15 mouse cellular contexts compared by ENCODE assay signal in the genomic region with DNA sequence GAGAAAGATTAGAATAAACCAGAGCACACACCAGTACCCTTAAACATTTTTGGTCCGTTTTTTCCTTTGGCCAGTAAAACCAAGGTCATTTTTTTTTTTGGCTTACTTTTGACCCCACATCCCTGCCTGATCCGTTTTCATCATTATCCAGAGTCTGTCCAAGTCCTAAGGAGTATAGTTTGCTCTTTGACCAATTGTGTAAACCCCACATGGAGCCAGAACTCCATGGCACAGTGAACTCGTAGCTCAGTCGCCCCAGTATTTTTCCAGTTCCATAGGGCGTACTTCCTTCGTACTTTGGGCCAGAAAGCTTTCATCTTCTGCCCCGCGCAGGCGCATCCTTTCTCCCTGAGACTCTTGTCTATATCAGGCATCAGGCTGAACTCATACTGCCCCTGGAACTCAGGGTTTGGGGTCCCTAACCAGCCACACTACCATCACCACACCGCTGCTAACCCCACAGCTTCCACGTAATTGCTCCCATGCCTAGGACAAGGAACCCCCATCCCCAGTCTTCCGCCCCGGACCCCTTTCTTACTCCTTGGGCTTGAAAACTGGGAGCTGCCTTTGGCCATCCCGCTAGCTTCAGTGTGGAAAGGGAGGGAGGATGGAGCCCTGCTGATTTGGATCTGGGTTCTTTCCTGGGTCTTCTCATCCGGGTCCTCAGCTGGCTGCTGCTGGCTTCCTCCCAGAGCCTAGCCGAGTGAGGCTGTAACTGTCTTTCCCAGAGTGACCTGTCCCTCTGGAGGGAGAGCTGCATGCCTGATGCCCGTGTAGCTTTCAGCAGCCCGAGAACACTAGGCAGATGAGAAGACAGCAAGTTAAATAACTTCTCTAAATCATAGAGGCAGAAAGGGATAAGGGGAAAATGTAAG. TPM values are rescaled to one million over a fixed set of nuclear protein-coding genes. Genes with fewer than 3 reads are reported as not detected.
DNase-seq lines count a peak whose midpoint lies in the region; ATAC-seq and TF ChIP-seq lines count a peak whose summit lies in the region.
"Had no signal": no experiment of that assay in that cellular context is flagged by ENCODE, and none has a peak within 500 bp of the region (broad histone marks: within the 10 kb centered on the region; RNA-seq: fewer than 3 reads in every experiment).

No protein-coding gene starts in this region.

- no peak for DNase-seq in forebrain, embryonic 11.5 days (ENCODE audit: low spot score)
- peak; percentile 56 for DNase-seq in R1 (ENCODE audit: low read depth, low spot score)
- DNase-seq in lung, postnatal 0 days (ENCODE audit: low spot score), result no peak
- no peak for DNase-seq in layer of hippocampus, adult 8-10 months (ENCODE audit: low spot score in 2 of 2)
- DNase-seq: adrenal gland, postnatal 25 days; cerebellum, adult 8-10 months; kidney, adult 8-10 months; lung, postnatal 4 days; right cerebral cortex, postnatal 4 days; thymus, adult 18-20 months had no signal

- H3K27ac ChIP-seq in forebrain, embryonic 11.5 days (ENCODE audit: low read depth, low read length), result no peak overlapping the region
- no peak overlapping the region for H3K27ac ChIP-seq in forebrain, embryonic 15.5 days (replicated peaks)
- no peak overlapping the region for H3K27ac ChIP-seq in hindbrain, embryonic 12.5 days
- no peak overlapping the region for H3K27ac ChIP-seq in midbrain, embryonic 15.5 days
- H3K27ac ChIP-seq in lung, postnatal 0 days (ENCODE audit: low read length), result no peak overlapping the region

- H3K9ac ChIP-seq in forebrain, embryonic 11.5 days (ENCODE audit: low read length), result 0 out of 2 replicates have a peak overlapping the region, but pooled peaks have one; percentile 28
- no peak overlapping the region for H3K9ac ChIP-seq in forebrain, embryonic 15.5 days (replicated peaks)
- H3K9ac ChIP-seq in hindbrain, embryonic 12.5 days, result peak overlapping the region; percentile 28; the same call in 1 of the 2 replicates
- H3K9ac ChIP-seq in midbrain, embryonic 15.5 days, result no peak overlapping the region
- no peak overlapping the region for H3K9ac ChIP-seq in lung, postnatal 0 days (replicated peaks; ENCODE audit: low read depth)

- H3K4me1 ChIP-seq in forebrain, embryonic 11.5 days (replicated peaks; ENCODE audit: control insufficient read depth, insufficient read depth, low read length), result peaks cover 6% of the 10 kb centered on the region; the same call in 1 of the 2 replicates
- peaks cover 5% of the 10 kb centered on the region; the same call in 1 of the 2 replicates for H3K4me1 ChIP-seq in forebrain, embryonic 15.5 days
- 0 out of 2 replicates have a peak, but pooled peaks cover 7% of the 10 kb centered on the region for H3K4me1 ChIP-seq in hindbrain, embryonic 12.5 days
- peaks cover 6% of the 10 kb centered on the region for H3K4me1 ChIP-seq in midbrain, embryonic 15.5 days
- no peaks in the 10 kb centered on the region for H3K4me1 ChIP-seq in lung, postnatal 0 days (ENCODE audit: insufficient read depth, low read depth, low read length)

- peaks cover 7% of the 10 kb centered on the region; the same call in 1 of the 2 replicates for H3K27me3 ChIP-seq in forebrain, embryonic 11.5 days (ENCODE audit: control insufficient read depth, insufficient read depth, low read length)
- H3K27me3 ChIP-seq in forebrain, embryonic 15.5 days, result no peaks in the 10 kb centered on the region
- H3K27me3 ChIP-seq in hindbrain, embryonic 12.5 days, result peaks cover 35% of the 10 kb centered on the region
- peaks cover 10% of the 10 kb centered on the region; the same call in 1 of the 2 replicates for H3K27me3 ChIP-seq in midbrain, embryonic 15.5 days (replicated peaks)
- no peaks in the 10 kb centered on the region for H3K27me3 ChIP-seq in lung, postnatal 0 days (replicated peaks; ENCODE audit: insufficient read depth, low read length)

- TF ChIP-seq EP300 in lung, postnatal 0 days (IDR thresholded peaks at IDR 0.05), result no peak

- H3K4me2 ChIP-seq in forebrain, embryonic 11.5 days (ENCODE audit: low read depth, low read length, severe bottlenecking), result peak overlapping the region; percentile 35; the same call in 1 of the 2 replicates
- no peak overlapping the region for H3K4me2 ChIP-seq in forebrain, embryonic 15.5 days (replicated peaks)
- H3K4me2 ChIP-seq in hindbrain, embryonic 12.5 days (replicated peaks), result peak overlapping the region; percentile 41
- peak overlapping the region; percentile 29 for H3K4me2 ChIP-seq in midbrain, embryonic 15.5 days
- no peak overlapping the region for H3K4me2 ChIP-seq in lung, postnatal 0 days (replicated peaks; ENCODE audit: low read depth, low read length)
- H3K4me2 ChIP-seq: liver, embryonic 11.5 days had no signal

- no peaks in the 10 kb centered on the region for H3K9me3 ChIP-seq in forebrain, embryonic 11.5 days (ENCODE audit: control insufficient read depth, low read length)
- H3K9me3 ChIP-seq in forebrain, embryonic 15.5 days, result no peaks in the 10 kb centered on the region
- no peaks in the 10 kb centered on the region for H3K9me3 ChIP-seq in hindbrain, embryonic 12.5 days (replicated peaks)
- no peaks in the 10 kb centered on the region for H3K9me3 ChIP-seq in midbrain, embryonic 15.5 days
- no peaks in the 10 kb centered on the region for H3K9me3 ChIP-seq in lung, postnatal 0 days (ENCODE audit: low read length)

- H3K36me3 ChIP-seq in forebrain, embryonic 11.5 days (ENCODE audit: control insufficient read depth, insufficient read depth, low read length), result no peaks in the 10 kb centered on the region
- peaks cover 1% of the 10 kb centered on the region; the same call in 1 of the 2 replicates for H3K36me3 ChIP-seq in forebrain, embryonic 15.5 days
- peaks cover 16% of the 10 kb centered on the region; the same call in 1 of the 2 replicates for H3K36me3 ChIP-seq in hindbrain, embryonic 12.5 days
- H3K36me3 ChIP-seq in midbrain, embryonic 15.5 days (replicated peaks), result no peaks in the 10 kb centered on the region
- H3K36me3 ChIP-seq in lung, postnatal 0 days (ENCODE audit: insufficient read depth, low read length), result no peaks in the 10 kb centered on the region; the same call in 1 of the 2 replicates

- ATAC-seq in forebrain, embryonic 11.5 days (replicated peaks; ENCODE audit: low FRiP score), result no peak
- no peak for ATAC-seq in forebrain, embryonic 15.5 days (replicated peaks)
- no peak for ATAC-seq in hindbrain, embryonic 12.5 days (ENCODE audit: low FRiP score)
- no peak for ATAC-seq in midbrain, embryonic 15.5 days (replicated peaks)
- ATAC-seq in lung, postnatal 0 days, result no peak
- ATAC-seq in megakaryocyte, adult 5-6 weeks (ENCODE audit: poor library complexity, severe bottlenecking), result no peak

- TF ChIP-seq CTCF in lung, postnatal 0 days (IDR thresholded peaks at IDR 0.05), result no peak

- no peak overlapping the region for H3K4me3 ChIP-seq in forebrain, embryonic 11.5 days (ENCODE audit: low read depth, low read length)
- no peak overlapping the region for H3K4me3 ChIP-seq in forebrain, embryonic 15.5 days
- 0 out of 2 replicates have a peak overlapping the region, but pooled peaks have one; percentile 12 for H3K4me3 ChIP-seq in hindbrain, embryonic 12.5 days
- no peak overlapping the region for H3K4me3 ChIP-seq in midbrain, embryonic 15.5 days
- no peak overlapping the region for H3K4me3 ChIP-seq in lung, postnatal 0 days (ENCODE audit: low read depth, low read length)

- WGBS in forebrain, embryonic 11.5 days, result 25% methylated on average over 18 of the region's 18 CpGs
- 24% methylated on average over 18 of the region's 18 CpGs for WGBS in forebrain, embryonic 15.5 days
- 27% methylated on average over 18 of the region's 18 CpGs for WGBS in hindbrain, embryonic 12.5 days
- 24% methylated on average over 18 of the region's 18 CpGs for WGBS in midbrain, embryonic 15.5 days
- 56% methylated on average over 18 of the region's 18 CpGs for whole genome bisulfite sequencing in lung, postnatal 0 days

RNA-seq across cellular contexts. Expression of a gene that starts 58.0 kb away (rescaled TPM):
- 22.7 and 26.4 TPM in 2 replicates for polyA plus RNA-seq in forebrain, embryonic 11.5 days (2014; fragmentation: Nextera tagmentation; extraction: Ambion mirVana)
- 17.7 and 18.3 TPM in 2 replicates for polyA plus RNA-seq in forebrain, embryonic 15.5 days (2015; fragmentation: Nextera tagmentation; extraction: Ambion mirVana)
- polyA plus RNA-seq in hindbrain, embryonic 12.5 days (2016; fragmentation: Nextera tagmentation; extraction: Ambion mirVana), result 29.2 and 30.0 TPM in 2 replicates
- polyA plus RNA-seq in midbrain, embryonic 15.5 days (2015; fragmentation: Nextera tagmentation; extraction: Ambion mirVana), result 17.7 and 20.1 TPM in 2 replicates
- polyA plus RNA-seq in lung, postnatal 0 days (2015; fragmentation: Nextera tagmentation; extraction: Ambion mirVana), result 10.0 and 13.9 TPM in 2 replicates
- total RNA-seq in layer of hippocampus, adult 8-10 months (2022), result 10 to 100 TPM; 23.0 to 32.2 (median 26.0) TPM
- total RNA-seq in megakaryocyte, adult 5-6 weeks (2015), result 18.6 and 20.6 TPM in 2 replicates
- 15.6 and 16.7 TPM in 2 replicates for total RNA-seq in megakaryocyte, adult 5-6 weeks (2017)

Comparison
In these comparisons a context has a peak if more than half of its experiments do, and no peak if none do; other contexts are left out.
1. H3K4me2 ChIP-seq: peak in forebrain, embryonic 11.5 days (single experiment), hindbrain, embryonic 12.5 days (single experiment) and midbrain, embryonic 15.5 days (single experiment); none in forebrain, embryonic 15.5 days (single experiment) and lung, postnatal 0 days (single experiment).
2. H3K9ac ChIP-seq: peak in forebrain, embryonic 11.5 days (single experiment) and hindbrain, embryonic 12.5 days (single experiment); none in forebrain, embryonic 15.5 days (single experiment), midbrain, embryonic 15.5 days (single experiment) and lung, postnatal 0 days (single experiment).